Comparison of ENCODE assay signal across 14 mouse cellular contexts in genomic region chr8:107444626-107445025, GRCm38 (mm10). TPM values are rescaled to one million over a fixed set of nuclear protein-coding genes. Genes with fewer than 3 reads are reported as not detected.
DNase-seq lines count a peak whose midpoint lies in the region; ATAC-seq lines count a peak whose summit lies in the region.
"Had no signal": no experiment of that assay in that cellular context is flagged by ENCODE, and none has a peak within 500 bp of the region (broad histone marks: within the 10 kb centered on the region; RNA-seq: fewer than 3 reads in every experiment).

No protein-coding gene starts in this region.

- no peak overlapping the region for H3K4me2 ChIP-seq in heart, embryonic 12.5 days
- no peak overlapping the region for H3K4me2 ChIP-seq in intestine, embryonic 15.5 days (replicated peaks)
- no peak overlapping the region for H3K4me2 ChIP-seq in forebrain, embryonic 14.5 days (ENCODE audit: low read length)
- no peak overlapping the region for H3K4me2 ChIP-seq in midbrain, embryonic 15.5 days
- no peak overlapping the region for H3K4me2 ChIP-seq in forebrain, embryonic 12.5 days

- H3K4me3 ChIP-seq in heart, embryonic 12.5 days: no peak overlapping the region
- H3K4me3 ChIP-seq in heart, embryonic 10.5 days: no peak overlapping the region
- no peak overlapping the region for H3K4me3 ChIP-seq in intestine, embryonic 15.5 days (replicated peaks)
- H3K4me3 ChIP-seq in forebrain, embryonic 14.5 days (ENCODE audit: low read depth, low read length): no peak overlapping the region
- H3K4me3 ChIP-seq in midbrain, embryonic 15.5 days: no peak overlapping the region
- H3K4me3 ChIP-seq in forebrain, embryonic 12.5 days (replicated peaks): no peak overlapping the region

- WGBS in heart, embryonic 12.5 days: 74% methylated on average over 3 of the region's 3 CpGs
- 72% methylated on average over 3 of the region's 3 CpGs for WGBS in heart, embryonic 10.5 days
- 53% methylated on average over 3 of the region's 3 CpGs for WGBS in intestine, embryonic 15.5 days
- WGBS in forebrain, embryonic 14.5 days: 73% methylated on average over 3 of the region's 3 CpGs
- WGBS in midbrain, embryonic 15.5 days: 85% methylated on average over 3 of the region's 3 CpGs
- WGBS in forebrain, embryonic 12.5 days: 89% methylated on average over 3 of the region's 3 CpGs

- H3K36me3 ChIP-seq in heart, embryonic 12.5 days: no peaks in the 10 kb centered on the region
- H3K36me3 ChIP-seq in heart, embryonic 10.5 days: no peaks in the 10 kb centered on the region
- H3K36me3 ChIP-seq in intestine, embryonic 15.5 days: no peaks in the 10 kb centered on the region
- H3K36me3 ChIP-seq in forebrain, embryonic 14.5 days (ENCODE audit: control insufficient read depth, insufficient read depth, low read length): no peaks in the 10 kb centered on the region
- no peaks in the 10 kb centered on the region for H3K36me3 ChIP-seq in midbrain, embryonic 15.5 days (replicated peaks)
- no peaks in the 10 kb centered on the region for H3K36me3 ChIP-seq in forebrain, embryonic 12.5 days (replicated peaks)

- H3K9me3 ChIP-seq in heart, embryonic 12.5 days (replicated peaks): no peaks in the 10 kb centered on the region
- no peaks in the 10 kb centered on the region for H3K9me3 ChIP-seq in heart, embryonic 10.5 days
- H3K9me3 ChIP-seq in intestine, embryonic 15.5 days: no peaks in the 10 kb centered on the region
- H3K9me3 ChIP-seq in forebrain, embryonic 14.5 days (replicated peaks; ENCODE audit: control insufficient read depth, low read length): no peaks in the 10 kb centered on the region
- H3K9me3 ChIP-seq in midbrain, embryonic 15.5 days: no peaks in the 10 kb centered on the region
- H3K9me3 ChIP-seq in forebrain, embryonic 12.5 days: no peaks in the 10 kb centered on the region

- H3K9ac ChIP-seq in heart, embryonic 12.5 days: no peak overlapping the region
- no peak overlapping the region for H3K9ac ChIP-seq in intestine, embryonic 15.5 days
- no peak overlapping the region for H3K9ac ChIP-seq in forebrain, embryonic 14.5 days (ENCODE audit: low read length)
- H3K9ac ChIP-seq in midbrain, embryonic 15.5 days: no peak overlapping the region
- no peak overlapping the region for H3K9ac ChIP-seq in forebrain, embryonic 12.5 days

- no peak for ATAC-seq in heart, embryonic 12.5 days (ENCODE audit: insufficient number of reproducible peaks, low FRiP score)
- ATAC-seq in intestine, embryonic 15.5 days: no peak
- ATAC-seq in forebrain, embryonic 14.5 days: no peak
- no peak for ATAC-seq in midbrain, embryonic 15.5 days (replicated peaks)
- no peak for ATAC-seq in forebrain, embryonic 12.5 days (ENCODE audit: low FRiP score)
- ATAC-seq: activated CD4-positive, CD25-positive, alpha-beta regulatory T cell, adult 4 months; hindbrain, embryonic 16.5 days had no signal

- H3K27me3 ChIP-seq in heart, embryonic 12.5 days (replicated peaks): no peaks in the 10 kb centered on the region
- no peaks in the 10 kb centered on the region for H3K27me3 ChIP-seq in heart, embryonic 10.5 days (ENCODE audit: insufficient read depth, poor library complexity, severe bottlenecking)
- no peaks in the 10 kb centered on the region for H3K27me3 ChIP-seq in intestine, embryonic 15.5 days (replicated peaks)
- no peaks in the 10 kb centered on the region for H3K27me3 ChIP-seq in forebrain, embryonic 14.5 days (replicated peaks; ENCODE audit: control insufficient read depth, insufficient read depth, low read length)
- no peaks in the 10 kb centered on the region for H3K27me3 ChIP-seq in midbrain, embryonic 15.5 days (replicated peaks)
- no peaks in the 10 kb centered on the region for H3K27me3 ChIP-seq in forebrain, embryonic 12.5 days

- peaks cover 11% of the 10 kb centered on the region for H3K4me1 ChIP-seq in heart, embryonic 12.5 days (replicated peaks)
- peaks cover 19% of the 10 kb centered on the region for H3K4me1 ChIP-seq in heart, embryonic 10.5 days
- H3K4me1 ChIP-seq in intestine, embryonic 15.5 days (replicated peaks): peaks cover 18% of the 10 kb centered on the region
- no peaks in the 10 kb centered on the region; the same call in 1 of the 2 replicates for H3K4me1 ChIP-seq in forebrain, embryonic 14.5 days (ENCODE audit: control insufficient read depth, insufficient read depth, low read length)
- no peaks in the 10 kb centered on the region for H3K4me1 ChIP-seq in midbrain, embryonic 15.5 days
- peaks cover 14% of the 10 kb centered on the region for H3K4me1 ChIP-seq in forebrain, embryonic 12.5 days

- no peak for DNase-seq in heart, embryonic 10.5 days (ENCODE audit: low spot score)
- peak; percentile 31 for DNase-seq in NIH3T3 (ENCODE audit: low read depth)
- peak; percentile 16 for DNase-seq in gastrocnemius, postnatal 10 days
- no peak for DNase-seq in forebrain, embryonic 14.5 days (ENCODE audit: low spot score)
- DNase-seq: cerebellum, adult 2 months; embryo, embryonic 11 days; thymus, postnatal 14 days had no signal

- H3K27ac ChIP-seq in heart, embryonic 12.5 days (ENCODE audit: poor library complexity, severe bottlenecking): 0 out of 2 replicates have a peak overlapping the region, but pooled peaks have one; percentile 14
- no peak overlapping the region for H3K27ac ChIP-seq in heart, embryonic 10.5 days
- H3K27ac ChIP-seq in intestine, embryonic 15.5 days: 0 out of 2 replicates have a peak overlapping the region, but pooled peaks have one; percentile 13
- no peak overlapping the region for H3K27ac ChIP-seq in forebrain, embryonic 14.5 days (ENCODE audit: low read depth, low read length)
- no peak overlapping the region for H3K27ac ChIP-seq in midbrain, embryonic 15.5 days
- H3K27ac ChIP-seq in forebrain, embryonic 12.5 days: no peak overlapping the region
- H3K27ac ChIP-seq: kidney, postnatal 0 days had no signal

RNA-seq across cellular contexts. Expression of gene Wwp2, which starts 8.5 kb away (rescaled TPM):
- polyA plus RNA-seq in heart, embryonic 12.5 days (2016; fragmentation: Nextera tagmentation; extraction: Ambion mirVana): 37.6 and 40.7 TPM in 2 replicates
- 38.9 and 46.4 TPM in 2 replicates for polyA plus RNA-seq in heart, embryonic 10.5 days (2016; fragmentation: Nextera tagmentation; extraction: Ambion mirVana)
- total RNA-seq in gastrocnemius, postnatal 10 days (2021): 10 to 100 TPM; 15.2 to 23.4 TPM
- 37.0 and 39.2 TPM in 2 replicates for polyA plus RNA-seq in intestine, embryonic 15.5 days (2015; fragmentation: Nextera tagmentation; extraction: Ambion mirVana)
- 38.8 and 40.4 TPM in 2 replicates for polyA plus RNA-seq in forebrain, embryonic 14.5 days (2014; fragmentation: Nextera tagmentation; extraction: Ambion mirVana)
- 43.0 and 44.3 TPM in 2 replicates for polyA plus RNA-seq in midbrain, embryonic 15.5 days (2015; fragmentation: Nextera tagmentation; extraction: Ambion mirVana)
- polyA plus RNA-seq in forebrain, embryonic 12.5 days (2016; fragmentation: Nextera tagmentation; extraction: Ambion mirVana): 66.0 and 66.3 TPM in 2 replicates

RNA-seq across cellular contexts. Expression of gene Nob1, which starts 19.8 kb away (rescaled TPM):
- polyA plus RNA-seq in heart, embryonic 12.5 days (2016; fragmentation: Nextera tagmentation; extraction: Ambion mirVana): 47.0 and 50.5 TPM in 2 replicates
- 57.5 and 80.1 TPM in 2 replicates for polyA plus RNA-seq in heart, embryonic 10.5 days (2016; fragmentation: Nextera tagmentation; extraction: Ambion mirVana)
- 10 to 100 TPM; 21.2 to 22.5 TPM for total RNA-seq in gastrocnemius, postnatal 10 days (2021)
- polyA plus RNA-seq in intestine, embryonic 15.5 days (2015; fragmentation: Nextera tagmentation; extraction: Ambion mirVana): 74.4 and 74.8 TPM in 2 replicates
- polyA plus RNA-seq in forebrain, embryonic 14.5 days (2014; fragmentation: Nextera tagmentation; extraction: Ambion mirVana): 43.4 and 57.2 TPM in 2 replicates
- 68.0 and 70.0 TPM in 2 replicates for polyA plus RNA-seq in midbrain, embryonic 15.5 days (2015; fragmentation: Nextera tagmentation; extraction: Ambion mirVana)
- 80.4 and 83.5 TPM in 2 replicates for polyA plus RNA-seq in forebrain, embryonic 12.5 days (2016; fragmentation: Nextera tagmentation; extraction: Ambion mirVana)

RNA-seq across cellular contexts. Expression of gene Nqo1, which starts 41.6 kb away (rescaled TPM):
- 4.8 and 5.6 TPM in 2 replicates for polyA plus RNA-seq in heart, embryonic 12.5 days (2016; fragmentation: Nextera tagmentation; extraction: Ambion mirVana)
- polyA plus RNA-seq in heart, embryonic 10.5 days (2016; fragmentation: Nextera tagmentation; extraction: Ambion mirVana): 3.9 and 4.5 TPM in 2 replicates
- total RNA-seq in gastrocnemius, postnatal 10 days (2021): 1 to 10 TPM; 2.9 to 3.4 TPM
- 14.4 and 18.2 TPM in 2 replicates for polyA plus RNA-seq in intestine, embryonic 15.5 days (2015; fragmentation: Nextera tagmentation; extraction: Ambion mirVana)
- polyA plus RNA-seq in forebrain, embryonic 14.5 days (2014; fragmentation: Nextera tagmentation; extraction: Ambion mirVana): 5.1 TPM in 2 replicates
- polyA plus RNA-seq in midbrain, embryonic 15.5 days (2015; fragmentation: Nextera tagmentation; extraction: Ambion mirVana): 4.1 and 5.5 TPM in 2 replicates
- polyA plus RNA-seq in forebrain, embryonic 12.5 days (2016; fragmentation: Nextera tagmentation; extraction: Ambion mirVana): 4.4 TPM in 2 replicates

Comparison
In these comparisons a context has a peak if more than half of its experiments do, and no peak if none do; other contexts are left out.
1. H3K27ac ChIP-seq: peak in heart, embryonic 12.5 days (single experiment) and intestine, embryonic 15.5 days (single experiment); none in heart, embryonic 10.5 days (single experiment), forebrain, embryonic 14.5 days (single experiment), midbrain, embryonic 15.5 days (single experiment) and forebrain, embryonic 12.5 days (single experiment).
2. DNase-seq: peak in NIH3T3 (single experiment) and gastrocnemius, postnatal 10 days (single experiment); none in heart, embryonic 10.5 days (single experiment) and forebrain, embryonic 14.5 days (single experiment).